Mouse (Mus musculus): ENCODE measurements around the gene Rgl1.

GRCm38 (mm10) chr1:152576614-152577144 lies 189.5 kb downstream of the Rgl1 start:
- TF ChIP-seq CTCF (conservative IDR thresholded peaks at IDR 0.05; ENCODE audit: low read length): no peak
- no peak for TF ChIP-seq POU5F1 (IDR thresholded peaks at IDR 0.05; ENCODE audit: borderline replicate concordance, low read length)
